Mouse (Mus musculus) frontal cortex, postnatal 10 days (tissue): ENCODE data around the gene Clic4.

Experiments
- DNase-seq, 2 experiments: peaks; one replicate each; pipeline ENCODE4 v3.0.0; 2022; ENCODE audit warnings: low spot score in 2 of 2, mixed read lengths in 1 of 2

Gene Clic4

GRCm38 (mm10) chr4:135272640-135273306 is at the start of gene Clic4:
Gene Clic4 (minus strand): TSS chr4:135272814.
- DNase-seq = peak; percentile 96 to 97

GRCm38 (mm10) chr4:135317966-135318365 is 45.4 kb upstream of the Clic4 start:
- peak in 1 of 2 experiments; percentile 65 for DNase-seq

- no peak for DNase-seq
These were observed 44.9 kb upstream of the Clic4 start for GRCm38 (mm10) chr4:135317539-135317938.

GRCm38 (mm10) chr4:135315287-135315686 is 42.7 kb upstream of the Clic4 start:
- no peak for DNase-seq

- DNase-seq = no peak
These were observed 41.8 kb upstream of the Clic4 start for GRCm38 (mm10) chr4:135314419-135314832.

- DNase-seq = no peak
These were observed 41.2 kb upstream of the Clic4 start for GRCm38 (mm10) chr4:135313761-135314241.

- no peak for DNase-seq
These were observed 40.6 kb upstream of the Clic4 start for GRCm38 (mm10) chr4:135313111-135313691.

- DNase-seq = no peak
These were observed 40.1 kb upstream of the Clic4 start for GRCm38 (mm10) chr4:135312706-135313105.

- DNase-seq = no peak
These were observed 37.8 kb upstream of the Clic4 start for GRCm38 (mm10) chr4:135310371-135310770.

GRCm38 (mm10) chr4:135309726-135310125 is 37.1 kb upstream of the Clic4 start:
- DNase-seq = no peak

- DNase-seq = no peak
These were observed 36.6 kb upstream of the Clic4 start for GRCm38 (mm10) chr4:135309112-135309659.

GRCm38 (mm10) chr4:135306971-135307632 is 34.5 kb upstream of the Clic4 start:
- DNase-seq = no peak

GRCm38 (mm10) chr4:135306533-135306932 is 33.9 kb upstream of the Clic4 start:
- DNase-seq = no peak

- DNase-seq = no peak
These were observed 29.6 kb upstream of the Clic4 start for GRCm38 (mm10) chr4:135302261-135302660.

- DNase-seq = no peak
These were observed 28.6 kb upstream of the Clic4 start for GRCm38 (mm10) chr4:135301166-135301565.

- no peak for DNase-seq
These were observed 27.8 kb upstream of the Clic4 start for GRCm38 (mm10) chr4:135300248-135301041.

GRCm38 (mm10) chr4:135298680-135299079 is 26.1 kb upstream of the Clic4 start:
- DNase-seq = no peak

GRCm38 (mm10) chr4:135297931-135298546 is 25.4 kb upstream of the Clic4 start:
- DNase-seq = peak; percentile 62 to 65

- DNase-seq = no peak
These were observed 24.5 kb upstream of the Clic4 start for GRCm38 (mm10) chr4:135297146-135297545.

- no peak for DNase-seq
These were observed 24.0 kb upstream of the Clic4 start for GRCm38 (mm10) chr4:135296565-135296964.

- no peak for DNase-seq
These were observed 21.2 kb upstream of the Clic4 start for GRCm38 (mm10) chr4:135293813-135294212.
